Mouse (Mus musculus) left cerebral cortex, postnatal 14 days (tissue): ENCODE measurements around the gene Nagpa. TPM values are rescaled to one million over a fixed set of nuclear protein-coding genes. Genes with fewer than 3 reads are reported as not detected.

Experiments
- DNase-seq, 2 experiments: peaks; one replicate each; pipeline ENCODE4 v3.0.0; 2021 to 2022; ENCODE audit warnings: low spot score in 2 of 2, mixed read lengths in 1 of 2
- intact Hi-C: fragments of 180-260 bp; cut with DNase I; formaldehyde crosslinking; loops from one replicate; pipeline ENCODE4 v1.15.1; 2025
- total RNA-seq, 2 experiments: library from RNA; stranded (reverse); gene quantifications; 2 replicates each; pipeline ENCODE4 v1.2.3; 2021

Gene Nagpa
- total RNA-seq, 2 experiments from 2014 or later: 7.4 to 10.0 TPM

GRCm38 (mm10) chr16:5205431-5205970 lies 1.7 kb upstream of the Nagpa start:
- intact Hi-C loops: no loop called here
- DNase-seq: no peak

GRCm38 (mm10) chr16:5203200-5203599 lies 612 bp downstream of the Nagpa start:
- no peak for DNase-seq
- intact Hi-C loops: loop anchor here (2.0 to 5.0 kb wide), 3 partner anchors 42 to 264 kb away; partner anchors contain the start of gene Eef2kmt

GRCm38 (mm10) chr16:5202681-5203080 lies 1.1 kb downstream of the Nagpa start:
- intact Hi-C loops: loop anchor here (2.0 to 5.0 kb wide), 3 partner anchors 42 to 265 kb away; partner anchors contain the start of gene Eef2kmt
- peak; percentile 57 to 67 for DNase-seq

GRCm38 (mm10) chr16:5195080-5195479 lies 8.7 kb downstream of the Nagpa start:
- intact Hi-C loops: no loop called here
- peak; percentile 63 to 72 for DNase-seq

GRCm38 (mm10) chr16:5186234-5186633 lies 17.6 kb downstream of the Nagpa start:
- DNase-seq: peak; percentile 31 to 49
- intact Hi-C loops: no loop called here

GRCm38 (mm10) chr16:5185691-5186090 lies 18.1 kb downstream of the Nagpa start:
- intact Hi-C loops: no loop called here
- no peak for DNase-seq

GRCm38 (mm10) chr16:5184956-5185355 lies 18.9 kb downstream of the Nagpa start:
- DNase-seq: no peak
- intact Hi-C loops: no loop called here

- intact Hi-C loops: no loop called here
- DNase-seq: no peak
These were observed 19.7 kb downstream of the Nagpa start for GRCm38 (mm10) chr16:5184101-5184500.

GRCm38 (mm10) chr16:5183310-5183975 lies 20.4 kb downstream of the Nagpa start:
- DNase-seq: no peak
- intact Hi-C loops: no loop called here

GRCm38 (mm10) chr16:5172636-5173035 lies 31.2 kb downstream of the Nagpa start:
- no peak for DNase-seq
- intact Hi-C loops: no loop called here

GRCm38 (mm10) chr16:5168829-5169228 lies 35.0 kb downstream of the Nagpa start:
- no peak for DNase-seq
- intact Hi-C loops: no loop called here

GRCm38 (mm10) chr16:5168038-5168437 lies 35.8 kb downstream of the Nagpa start:
- no peak for DNase-seq
- intact Hi-C loops: no loop called here

GRCm38 (mm10) chr16:5164327-5164726 lies 39.5 kb downstream of the Nagpa start:
- intact Hi-C loops: no loop called here
- no peak for DNase-seq

GRCm38 (mm10) chr16:5159248-5159647 lies 44.6 kb downstream of the Nagpa start:
- intact Hi-C loops: no loop called here
- DNase-seq: peak in 1 of 2 experiments; percentile 21

GRCm38 (mm10) chr16:5157113-5157512 lies 46.7 kb downstream of the Nagpa start:
- intact Hi-C loops: no loop called here

GRCm38 (mm10) chr16:5156495-5156894 lies 47.3 kb downstream of the Nagpa start:
- intact Hi-C loops: no loop called here
- no peak for DNase-seq

More at GRCm38 (mm10) chr16:5157113-5157512, 46.7 kb downstream of the Nagpa start:
- no peak for DNase-seq

- no peak for DNase-seq
These were observed 48.8 kb downstream of the Nagpa start for GRCm38 (mm10) chr16:5155014-5155413.

GRCm38 (mm10) chr16:5153299-5154026 lies 50.3 kb downstream of the Nagpa start:
- DNase-seq: no peak
- intact Hi-C loops: no loop called here

More at GRCm38 (mm10) chr16:5155014-5155413, 48.8 kb downstream of the Nagpa start:
- intact Hi-C loops: no loop called here

- intact Hi-C loops: no loop called here
- no peak for DNase-seq
These were observed 53.3 kb downstream of the Nagpa start for GRCm38 (mm10) chr16:5150544-5150943.

- peak in 1 of 2 experiments; percentile 25 for DNase-seq
- intact Hi-C loops: loop anchor here (5.0 kb wide), 1 partner anchor 95 kb away; the partner anchor contains the start of gene Ubn1
These were observed 56.8 kb downstream of the Nagpa start, which contains the start of gene Sec14l5 for GRCm38 (mm10) chr16:5147037-5147385. Sec14l5 (plus strand) TSS chr16:5147109.
